ENCODE assay signal across 35 mouse cellular contexts in genomic region chr12:34402065-34402464, GRCm38 (mm10).
"Had no signal": no experiment of that assay in that cellular context is flagged by ENCODE, and none has a peak within 500 bp of the region (broad histone marks: within the 10 kb centered on the region; RNA-seq: fewer than 3 reads in every experiment).

No protein-coding gene starts in this region.

- H3K9ac ChIP-seq: heart, embryonic 12.5 days; heart, embryonic 13.5 days; heart, embryonic 15.5 days; hindbrain, embryonic 12.5 days; hindbrain, embryonic 13.5 days; hindbrain, embryonic 14.5 days; hindbrain, embryonic 15.5 days; intestine, embryonic 15.5 days; kidney, embryonic 15.5 days had no signal

- DNase-seq: heart, postnatal 10 days; heart, postnatal 14 days; heart, postnatal 36 days; heart, postnatal 4 days; kidney, adult 11 months; kidney, adult 18-20 months; kidney, adult 2 months; kidney, adult 8-10 months; kidney, adult 9 months; kidney, postnatal 10 days; kidney, postnatal 14 days; kidney, postnatal 25 days; kidney, postnatal 36 days; kidney, postnatal 4 days; layer of hippocampus, adult 9-11 months; layer of hippocampus, postnatal 36 days had no signal

- H3K27ac ChIP-seq: heart, embryonic 10.5 days; heart, embryonic 13.5 days; heart, embryonic 15.5 days; hindbrain, embryonic 10.5 days; hindbrain, embryonic 12.5 days; hindbrain, embryonic 13.5 days; hindbrain, embryonic 14.5 days; hindbrain, embryonic 15.5 days; hindbrain, postnatal 0 days; intestine, embryonic 15.5 days; kidney, embryonic 15.5 days; kidney, postnatal 0 days; layer of hippocampus, adult 2 months; left cerebral cortex, adult 2 months had no signal

- H3K36me3 ChIP-seq: hindbrain, embryonic 10.5 days; hindbrain, embryonic 12.5 days; hindbrain, embryonic 13.5 days; hindbrain, embryonic 15.5 days; intestine, embryonic 15.5 days; kidney, embryonic 15.5 days had no signal

- H3K9me3 ChIP-seq: heart, embryonic 10.5 days; heart, embryonic 12.5 days; heart, embryonic 13.5 days; heart, embryonic 15.5 days; hindbrain, embryonic 10.5 days; hindbrain, embryonic 12.5 days; hindbrain, embryonic 13.5 days; hindbrain, embryonic 15.5 days; intestine, embryonic 15.5 days; kidney, embryonic 15.5 days had no signal

- H3K27me3 ChIP-seq: heart, embryonic 13.5 days; heart, embryonic 15.5 days; hindbrain, embryonic 12.5 days; hindbrain, embryonic 13.5 days; hindbrain, embryonic 15.5 days; intestine, embryonic 15.5 days had no signal

- H3K4me2 ChIP-seq: heart, embryonic 11.5 days; heart, embryonic 12.5 days; heart, embryonic 13.5 days; heart, embryonic 15.5 days; hindbrain, embryonic 12.5 days; hindbrain, embryonic 13.5 days; hindbrain, embryonic 14.5 days; hindbrain, embryonic 15.5 days; intestine, embryonic 15.5 days; kidney, embryonic 15.5 days had no signal

- ATAC-seq: hindbrain, embryonic 16.5 days; hindbrain, postnatal 0 days; inflammation-experienced regulatory T-cells, adult 6 months; intestine, embryonic 15.5 days; intestine, postnatal 0 days had no signal

- H3K4me3 ChIP-seq: heart, embryonic 10.5 days; heart, embryonic 12.5 days; heart, embryonic 13.5 days; heart, embryonic 15.5 days; hindbrain, embryonic 10.5 days; hindbrain, embryonic 12.5 days; hindbrain, embryonic 13.5 days; hindbrain, embryonic 15.5 days; intestine, embryonic 15.5 days; kidney, embryonic 15.5 days; layer of hippocampus, adult 2 months; left cerebral cortex, adult 2 months had no signal

- H3K4me1 ChIP-seq: heart, embryonic 10.5 days; heart, embryonic 12.5 days; heart, embryonic 13.5 days; heart, embryonic 15.5 days; hindbrain, embryonic 10.5 days; hindbrain, embryonic 12.5 days; hindbrain, embryonic 13.5 days; hindbrain, embryonic 15.5 days; intestine, embryonic 15.5 days; kidney, embryonic 15.5 days had no signal
